Mouse (Mus musculus) stomach, postnatal 0 days (tissue): ENCODE measurements around the gene Ube2z.

Experiments
- CTCF ChIP-seq: IDR thresholded peaks from 2 replicates; pipeline ENCODE4 v1.5.1; 2016; ENCODE audit warnings: antibody characterized with exemption, low read depth, mild to moderate bottlenecking, moderate library complexity
- EP300 ChIP-seq: optimal IDR thresholded peaks from 2 replicates; pipeline ENCODE3; 2016; ENCODE audit warnings: antibody characterized with exemption

DNA sequence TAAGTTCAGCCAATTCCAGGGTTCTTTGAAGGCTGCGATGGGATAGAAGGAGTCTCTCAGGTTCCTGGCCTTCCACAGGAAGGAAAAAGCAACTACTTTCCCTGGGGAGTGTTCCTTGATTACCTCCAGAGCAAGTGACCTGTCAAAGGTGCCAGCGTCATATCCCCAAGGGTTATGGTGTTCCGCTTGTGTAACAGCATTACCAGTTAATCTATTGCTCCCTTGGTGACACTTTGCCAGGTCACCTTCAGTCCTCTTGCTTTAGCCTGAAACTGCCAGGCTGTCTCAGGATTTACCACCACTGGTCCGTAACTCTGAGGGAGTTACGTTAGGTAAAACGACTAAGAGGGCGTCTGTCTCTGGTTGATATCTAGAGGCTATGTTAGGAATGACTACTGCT lies 5.2 kb upstream of the Ube2z start:
- TF ChIP-seq CTCF (no peak), EP300 (no peak)
